12 mouse cellular contexts compared by ENCODE assay signal in genomic region chr16:29928291-29928690, GRCm38 (mm10).
"Had no signal": no experiment of that assay in that cellular context is flagged by ENCODE, and none has a peak within 500 bp of the region (broad histone marks: within the 10 kb centered on the region; RNA-seq: fewer than 3 reads in every experiment).

No protein-coding gene starts in this region.

- H3K4me1 ChIP-seq: midbrain, embryonic 15.5 days; neural tube, embryonic 12.5 days had no signal

- H3K9me3 ChIP-seq: midbrain, embryonic 15.5 days; neural tube, embryonic 12.5 days had no signal

- H3K4me3 ChIP-seq: limb, embryonic 13.5 days; megakaryocyte, embryonic 14.5 days; midbrain, embryonic 15.5 days; neural tube, embryonic 12.5 days had no signal

- H3K4me2 ChIP-seq: limb, embryonic 13.5 days; lung, embryonic 14.5 days; midbrain, embryonic 11.5 days; midbrain, embryonic 15.5 days; neural tube, embryonic 12.5 days had no signal

- H3K36me3 ChIP-seq: limb, embryonic 13.5 days; midbrain, embryonic 15.5 days; neural tube, embryonic 12.5 days had no signal

- ATAC-seq: midbrain, embryonic 15.5 days had no signal

- DNase-seq: kidney, adult 11 months; kidney, postnatal 10 days; left cerebral cortex, postnatal 4 days; lung, embryonic 14.5 days; thymus, postnatal 36 days had no signal

- H3K27me3 ChIP-seq: midbrain, embryonic 15.5 days; neural tube, embryonic 12.5 days had no signal

- H3K9ac ChIP-seq: limb, embryonic 13.5 days; liver, embryonic 14.5 days; lung, embryonic 14.5 days; midbrain, embryonic 15.5 days; neural tube, embryonic 12.5 days had no signal

- H3K27ac ChIP-seq: limb, embryonic 13.5 days; liver, embryonic 14.5 days; macrophage; midbrain, embryonic 15.5 days; neural tube, embryonic 12.5 days had no signal
